Mouse (Mus musculus) midbrain, embryonic 13.5 days (tissue): ENCODE measurements around the gene Vcam1. TPM values are rescaled to one million over a fixed set of nuclear protein-coding genes. Genes with fewer than 3 reads are reported as not detected.

Source experiments
- ATAC-seq: fragments of 200-750 bp; cut with Nextera tagmentation; 2 replicates; pipeline ENCODE4 v1.8.0; 2017; ENCODE audit warnings: mild to moderate bottlenecking, moderate TSS enrichment, moderate library complexity
- H3K27ac ChIP-seq: fragments of 300-500 bp; sonication (generic); 2 replicates; pipeline ENCODE4 v1.5.1; 2015; ENCODE audit warnings: inconsistent platforms, mild to moderate bottlenecking, moderate library complexity
- H3K27me3 ChIP-seq: fragments of 300-500 bp; sonication (generic); 2 replicates; pipeline ENCODE4 v1.6.1; 2015; ENCODE audit warnings: mild to moderate bottlenecking, inconsistent platforms
- H3K36me3 ChIP-seq: fragments of 300-500 bp; sonication (generic); 2 replicates; pipeline ENCODE4 v1.6.1; 2015; ENCODE audit warnings: mild to moderate bottlenecking, inconsistent platforms
- H3K4me1 ChIP-seq: fragments of 300-500 bp; sonication (generic); replicated peaks from 2 replicates; pipeline ENCODE4 v1.6.1; 2015; ENCODE audit warnings: inconsistent platforms
- H3K4me2 ChIP-seq: fragments of 300-500 bp; sonication (generic); replicated peaks from 2 replicates; pipeline ENCODE4 v1.6.1; 2015; ENCODE audit warnings: moderate library complexity, mild to moderate bottlenecking, inconsistent platforms
- H3K4me3 ChIP-seq: fragments of 300-500 bp; sonication (generic); replicated peaks from 2 replicates; pipeline ENCODE4 v1.5.1; 2015; ENCODE audit warnings: mild to moderate bottlenecking, inconsistent platforms
- H3K9ac ChIP-seq: fragments of 300-500 bp; sonication (generic); replicated peaks from 2 replicates; pipeline ENCODE4 v1.6.1; 2015; ENCODE audit warnings: mild to moderate bottlenecking, inconsistent platforms
- H3K9me3 ChIP-seq: fragments of 300-500 bp; sonication (generic); 2 replicates; pipeline ENCODE4 v1.6.1; 2016; ENCODE audit warnings: mild to moderate bottlenecking, inconsistent platforms
- WGBS: fragments of 180-500 bp; shearing (Covaris S2); methylation state at CpG from one replicate; pipeline ENCODE4 v1.1.7; 2015; 5-methylcytosine and 5-hydroxymethylcytosine counted together
- polyA plus RNA-seq: library from polyadenylated mRNA; unstranded; fragments of >200 nt; fragmentation: Nextera tagmentation; extraction: Ambion mirVana; gene quantifications from 2 replicates; pipeline ENCODE4 v1.2.1, GENCODE M21; 2015

The Vcam1 gene
- 38.5 and 44.4 TPM in 2 replicates for polyA plus RNA-seq

DNA sequence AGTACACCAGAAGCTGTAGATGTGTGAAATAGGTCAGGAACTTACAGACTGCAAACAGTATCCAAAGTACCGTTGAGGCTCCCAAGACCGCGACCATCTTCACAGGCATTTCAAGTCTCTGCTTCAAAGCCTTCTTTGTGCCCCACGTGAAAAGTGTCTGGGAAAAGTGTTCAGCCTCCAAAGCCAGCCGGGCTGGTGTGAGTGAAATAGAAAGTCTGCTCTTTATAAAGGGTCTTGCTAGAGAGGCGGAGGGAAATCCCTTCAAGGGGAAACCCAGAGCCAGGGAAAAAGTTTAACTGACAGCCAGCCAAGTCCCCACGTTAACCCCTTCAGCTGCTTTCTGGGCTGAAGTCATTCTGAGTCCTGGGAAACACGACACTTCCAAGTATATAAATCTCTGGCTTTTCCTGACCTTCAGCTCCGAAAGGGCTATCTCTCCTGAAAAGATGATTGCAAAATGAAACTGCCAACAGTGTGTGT is at the start of gene Vcam1:
Gene Vcam1, minus strand, starts transcription at position 430 of the 480 bp plus-strand sequence.
- Histone ChIP-seq H3K27me3 (no peaks in the 10 kb centered on the region), H3K27ac (peak within 1 kb of the TSS; percentile 72), H3K36me3 (peaks cover under 1% of the 10 kb centered on the region; the same call in 1 of the 2 replicates), H3K4me1 (peaks cover 30% of the 10 kb centered on the region), H3K4me3 (peak within 1 kb of the TSS; percentile 38), H3K9ac (peak within 1 kb of the TSS; percentile 43; the same call in 1 of the 2 replicates), H3K4me2 (peak within 1 kb of the TSS; percentile 52), H3K9me3 (no peaks in the 10 kb centered on the region)
- peak; percentile 78 for ATAC-seq
- 2% methylated on average over 9 of the region's 9 CpGs for WGBS

DNA sequence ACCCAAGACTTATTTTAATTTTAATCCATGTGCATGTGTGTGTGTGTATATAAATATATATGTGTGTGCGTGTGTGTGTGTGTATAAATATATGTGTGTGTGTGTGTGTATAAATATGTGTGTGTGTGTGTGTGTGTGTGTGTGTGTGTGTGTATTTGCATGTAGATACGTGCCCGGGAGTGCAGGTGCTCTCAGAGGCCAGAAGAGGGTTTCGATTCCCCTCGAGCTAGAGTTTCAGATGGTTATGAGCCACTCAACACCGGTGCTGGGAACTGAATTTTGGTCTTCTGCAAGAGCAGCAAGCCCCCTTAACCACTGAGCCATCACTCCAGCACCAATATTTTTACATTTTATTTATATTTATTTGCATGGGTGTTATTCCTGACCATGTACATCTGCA is 45.6 kb upstream of the Vcam1 start:
- ATAC-seq: no peak
- H3K27ac ChIP-seq: no peak overlapping the region
- no peak overlapping the region for H3K9ac ChIP-seq
- no peak overlapping the region for H3K4me3 ChIP-seq
- H3K36me3 ChIP-seq: no peaks in the 10 kb centered on the region
- H3K9me3 ChIP-seq: no peaks in the 10 kb centered on the region
- H3K27me3 ChIP-seq: no peaks in the 10 kb centered on the region
- H3K4me2 ChIP-seq: no peak overlapping the region
- H3K4me1 ChIP-seq: no peaks in the 10 kb centered on the region
- WGBS: 92% methylated on average over 6 of the region's 6 CpGs

DNA sequence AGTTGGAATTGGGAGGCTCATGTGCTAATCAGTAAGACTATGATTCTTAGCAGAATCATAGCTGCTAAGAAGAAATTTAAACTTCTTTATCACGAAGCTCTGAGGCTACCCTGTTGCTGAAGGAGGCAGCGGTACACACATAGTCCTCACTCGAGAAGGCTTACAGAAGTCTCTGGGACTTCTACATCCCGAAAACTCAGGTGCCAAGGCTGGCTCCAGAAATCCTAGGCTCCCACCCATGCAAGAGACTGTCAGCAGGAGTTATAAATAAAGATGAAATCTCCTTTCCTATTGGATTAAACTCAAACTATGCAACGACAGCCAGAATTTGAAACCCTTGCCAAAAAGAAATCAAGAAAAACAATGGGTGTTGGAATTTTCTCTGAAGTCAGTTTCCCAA is 42.0 kb upstream of the Vcam1 start:
- Histone ChIP-seq H3K27me3 (no peaks in the 10 kb centered on the region), H3K4me1 (no peaks in the 10 kb centered on the region), H3K27ac (no peak overlapping the region), H3K9me3 (no peaks in the 10 kb centered on the region), H3K4me2 (no peak overlapping the region), H3K9ac (no peak overlapping the region), H3K36me3 (no peaks in the 10 kb centered on the region), H3K4me3 (no peak overlapping the region)
- 81% methylated on average over 5 of the region's 5 CpGs for WGBS
- no peak for ATAC-seq

DNA sequence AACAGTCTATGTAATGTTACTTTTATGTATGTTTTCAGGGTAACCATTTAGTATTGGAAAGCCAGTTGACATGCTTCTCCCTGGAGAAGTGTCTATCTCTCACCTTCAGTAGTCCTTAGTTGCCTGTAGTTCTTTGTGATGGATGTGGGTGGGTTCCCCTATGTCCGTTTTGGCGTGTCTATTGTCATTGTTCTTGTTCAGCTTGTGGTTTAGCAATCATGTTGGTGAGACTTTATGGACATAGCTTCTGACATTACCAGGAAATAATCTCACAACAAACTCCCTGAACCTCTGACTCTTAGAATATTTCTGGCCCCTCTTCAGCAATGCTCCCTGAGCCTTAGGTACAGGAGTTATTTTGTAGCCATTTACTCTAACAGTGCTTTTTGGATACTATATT is 38.6 kb upstream of the Vcam1 start:
- no peaks in the 10 kb centered on the region for H3K4me1 ChIP-seq
- no peak overlapping the region for H3K9ac ChIP-seq
- 91% methylated on average over 2 of the region's 2 CpGs for WGBS

DNA sequence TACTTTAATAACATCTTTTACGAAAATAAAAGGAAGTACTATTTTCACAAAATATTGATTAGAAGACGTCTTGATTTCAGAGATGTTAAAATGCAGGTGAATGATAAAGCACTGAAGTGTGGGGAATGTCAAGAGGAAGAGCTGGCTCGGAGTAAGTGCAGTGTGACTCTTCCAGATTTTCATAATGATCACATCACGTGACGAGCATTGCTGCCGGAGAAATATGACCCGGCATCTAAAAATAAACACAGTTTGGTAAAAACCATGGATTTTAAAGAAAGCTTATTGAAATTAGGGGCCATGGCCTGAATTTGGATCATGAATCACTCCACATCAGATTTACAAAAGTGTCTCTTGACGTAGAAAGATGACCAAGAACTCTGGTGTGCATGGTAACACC is 36.8 kb upstream of the Vcam1 start:
- H3K36me3 ChIP-seq: no peaks in the 10 kb centered on the region
- no peak overlapping the region for H3K27ac ChIP-seq
- H3K9ac ChIP-seq: no peak overlapping the region
- ATAC-seq: no peak
- no peaks in the 10 kb centered on the region for H3K4me1 ChIP-seq
- no peak overlapping the region for H3K4me3 ChIP-seq
- WGBS: 89% methylated on average over 8 of the region's 8 CpGs
- H3K9me3 ChIP-seq: no peaks in the 10 kb centered on the region
- no peak overlapping the region for H3K4me2 ChIP-seq
- no peaks in the 10 kb centered on the region for H3K27me3 ChIP-seq

More for the DNA sequence above, 38.6 kb upstream of the Vcam1 start:
- no peak overlapping the region for H3K27ac ChIP-seq
- no peaks in the 10 kb centered on the region for H3K27me3 ChIP-seq
- H3K9me3 ChIP-seq: no peaks in the 10 kb centered on the region
- no peak for ATAC-seq
- H3K36me3 ChIP-seq: no peaks in the 10 kb centered on the region
- H3K4me3 ChIP-seq: no peak overlapping the region
- H3K4me2 ChIP-seq: no peak overlapping the region

DNA sequence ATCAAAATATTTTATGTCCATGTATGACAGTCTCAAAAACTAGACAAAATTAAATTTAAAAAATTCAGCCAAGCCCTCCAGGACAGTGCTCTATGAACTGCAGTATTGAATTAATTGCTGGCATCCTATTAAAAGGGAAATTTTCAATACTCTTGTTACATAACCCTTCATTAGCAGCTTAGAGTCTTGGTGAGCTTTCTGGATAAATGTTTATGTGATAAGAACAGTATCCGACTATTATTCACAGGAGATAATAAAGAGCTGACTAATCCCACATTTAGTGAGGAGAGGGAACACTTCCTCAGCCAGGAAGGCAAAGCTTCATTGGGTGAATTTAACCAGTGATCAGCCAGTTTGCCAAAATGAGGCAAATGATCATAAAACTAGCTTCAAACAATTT is 35.5 kb upstream of the Vcam1 start:
- Histone ChIP-seq H3K4me2 (no peak overlapping the region), H3K9ac (no peak overlapping the region), H3K27me3 (no peaks in the 10 kb centered on the region), H3K9me3 (no peaks in the 10 kb centered on the region), H3K27ac (no peak overlapping the region), H3K4me1 (no peaks in the 10 kb centered on the region), H3K36me3 (no peaks in the 10 kb centered on the region), H3K4me3 (no peak overlapping the region)
- WGBS: 56% methylated on average over 1 of the region's 1 CpGs
- ATAC-seq: no peak

DNA sequence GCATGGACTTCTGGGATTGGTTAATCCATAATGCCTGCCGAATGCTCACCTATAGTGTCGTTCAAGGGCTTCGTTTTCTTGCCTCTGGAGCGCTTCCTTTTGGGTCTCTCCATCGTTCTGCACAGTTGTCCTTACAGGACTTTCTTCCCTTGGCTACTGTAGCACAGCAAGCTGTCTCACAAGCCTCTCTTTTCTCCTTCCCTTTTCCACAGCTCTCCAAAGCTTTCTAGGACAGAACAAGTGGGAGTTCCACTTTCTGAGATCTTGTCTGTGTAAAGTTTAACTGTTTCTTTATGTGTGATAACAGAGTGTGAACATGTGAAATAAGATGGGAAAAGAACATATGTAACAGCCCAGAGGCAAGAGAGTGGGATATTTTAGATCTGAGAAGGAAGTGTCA is 34.0 kb upstream of the Vcam1 start:
- H3K27me3 ChIP-seq: no peaks in the 10 kb centered on the region
- WGBS: 84% methylated on average over 5 of the region's 5 CpGs
- H3K4me3 ChIP-seq: no peak overlapping the region
- no peak overlapping the region for H3K4me2 ChIP-seq
- H3K4me1 ChIP-seq: no peaks in the 10 kb centered on the region
- no peak overlapping the region for H3K27ac ChIP-seq
- ATAC-seq: no peak
- H3K9me3 ChIP-seq: no peaks in the 10 kb centered on the region
- H3K9ac ChIP-seq: no peak overlapping the region
- no peaks in the 10 kb centered on the region for H3K36me3 ChIP-seq

DNA sequence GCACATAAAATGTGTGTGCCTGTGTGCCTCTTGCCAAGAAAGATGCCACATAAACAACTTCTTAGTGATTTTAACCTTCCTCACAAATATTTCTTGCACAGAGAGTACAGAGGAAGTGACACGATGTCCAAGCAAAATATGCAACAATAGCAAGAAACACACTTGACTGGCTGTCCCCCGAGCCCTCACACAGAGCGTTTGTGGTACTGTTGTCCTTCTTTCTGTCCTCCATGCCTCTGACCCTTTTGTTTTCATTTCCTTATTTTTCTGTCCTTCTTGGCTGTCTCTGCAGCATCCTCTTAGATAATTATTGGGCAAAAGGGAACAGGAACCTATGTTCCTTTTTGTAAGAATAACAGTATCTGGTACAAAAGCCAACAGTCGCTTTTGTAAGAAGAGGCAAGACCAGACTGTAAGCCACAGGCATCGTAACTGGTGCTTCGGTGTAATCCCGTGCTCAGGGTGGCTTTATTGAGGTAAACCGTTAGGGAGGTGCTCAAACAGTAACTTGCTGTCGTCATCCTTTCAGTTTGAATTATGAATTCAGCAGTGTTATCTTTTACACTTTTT is 32.7 kb upstream of the Vcam1 start:
- no peak overlapping the region for H3K4me3 ChIP-seq
- no peak overlapping the region for H3K4me2 ChIP-seq
- H3K27ac ChIP-seq: no peak overlapping the region
- H3K4me1 ChIP-seq: no peaks in the 10 kb centered on the region
- H3K9me3 ChIP-seq: no peaks in the 10 kb centered on the region
- 83% methylated on average over 9 of the region's 9 CpGs for WGBS
- ATAC-seq: no peak
- no peaks in the 10 kb centered on the region for H3K36me3 ChIP-seq
- no peaks in the 10 kb centered on the region for H3K27me3 ChIP-seq
- H3K9ac ChIP-seq: no peak overlapping the region

DNA sequence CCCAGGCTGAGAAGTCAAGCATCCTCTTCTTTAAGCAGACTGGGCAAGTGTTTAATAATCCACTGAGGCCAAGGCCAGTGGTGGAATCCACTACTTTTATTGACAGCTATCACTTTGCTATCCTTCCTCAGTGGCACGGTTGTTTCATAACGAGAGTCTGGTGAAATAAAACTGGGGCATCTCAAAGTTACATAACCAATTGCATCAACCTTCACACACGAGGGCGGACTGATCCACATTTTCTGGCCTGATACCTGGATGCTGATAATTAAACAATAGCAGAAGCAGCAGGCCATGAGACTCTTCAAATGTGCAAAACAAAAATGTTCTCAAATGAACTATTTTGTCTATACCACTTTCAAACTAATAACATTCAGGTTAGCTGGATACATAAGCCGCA is 29.9 kb upstream of the Vcam1 start:
- H3K4me2 ChIP-seq: no peak overlapping the region
- H3K9me3 ChIP-seq: no peaks in the 10 kb centered on the region
- H3K36me3 ChIP-seq: no peaks in the 10 kb centered on the region
- no peak for ATAC-seq
- no peaks in the 10 kb centered on the region for H3K4me1 ChIP-seq
- H3K9ac ChIP-seq: no peak overlapping the region
- no peaks in the 10 kb centered on the region for H3K27me3 ChIP-seq
- no peak overlapping the region for H3K4me3 ChIP-seq
- 94% methylated on average over 5 of the region's 5 CpGs for WGBS
- H3K27ac ChIP-seq: no peak overlapping the region

DNA sequence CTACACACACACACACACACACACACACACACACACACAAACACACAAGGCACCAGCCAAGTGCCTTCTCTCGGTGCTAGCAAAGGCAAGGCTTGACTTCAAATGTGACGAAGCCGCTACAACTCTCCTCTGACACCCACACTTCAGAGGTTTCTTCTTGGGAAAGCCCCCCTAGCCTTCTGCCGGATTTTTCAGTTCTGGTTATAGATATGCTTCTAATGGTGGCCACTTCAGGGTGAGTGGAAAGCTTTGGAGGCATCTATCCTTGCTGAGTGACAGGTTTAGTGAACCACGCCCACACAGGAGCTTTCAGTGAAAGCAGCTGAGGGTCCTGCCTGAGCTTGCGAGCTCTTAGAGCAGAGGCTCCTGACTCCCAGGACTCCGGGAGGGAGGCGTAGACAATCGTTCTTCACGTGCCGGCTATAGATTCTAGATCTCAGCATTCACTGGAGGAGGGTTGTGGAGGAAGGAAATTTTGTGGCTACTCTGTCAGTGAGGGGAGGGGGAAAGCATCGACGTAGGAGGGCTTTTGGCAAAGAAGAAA is 28.0 kb upstream of the Vcam1 start:
- Histone ChIP-seq H3K9ac (no peak overlapping the region), H3K4me2 (no peak overlapping the region), H3K4me1 (no peaks in the 10 kb centered on the region), H3K27ac (no peak overlapping the region), H3K9me3 (no peaks in the 10 kb centered on the region), H3K27me3 (no peaks in the 10 kb centered on the region), H3K4me3 (no peak overlapping the region), H3K36me3 (no peaks in the 10 kb centered on the region)
- 71% methylated on average over 13 of the region's 13 CpGs for WGBS
- no peak for ATAC-seq

DNA sequence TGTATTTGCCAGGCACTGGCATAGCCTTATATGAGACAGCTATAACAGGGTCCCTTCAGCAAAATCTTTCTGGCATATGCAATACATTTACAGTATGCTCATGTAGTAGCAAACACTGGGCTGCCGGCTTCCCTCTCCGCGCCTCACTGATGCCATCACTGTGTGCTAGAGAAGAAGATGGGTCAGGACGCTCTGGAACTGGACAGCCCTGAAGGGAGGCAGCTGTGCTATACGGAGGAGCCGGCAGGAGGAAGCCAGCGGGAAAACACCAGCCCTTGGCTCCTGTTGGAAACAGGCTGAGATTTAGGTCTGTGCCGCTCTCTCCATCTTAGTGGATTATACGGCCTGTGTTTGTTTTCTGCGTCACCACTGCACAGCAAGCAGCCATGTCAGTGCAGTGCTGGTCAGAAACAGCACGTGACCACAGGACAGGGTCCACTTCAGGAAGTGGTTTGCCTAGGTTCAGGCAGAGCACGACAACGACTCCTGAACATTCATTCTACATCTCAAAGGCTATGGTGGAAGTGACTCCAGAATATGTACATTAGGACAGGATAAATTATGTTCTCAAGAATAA is 20.7 kb upstream of the Vcam1 start:
- 81% methylated on average over 13 of the region's 13 CpGs for WGBS
- H3K36me3 ChIP-seq: no peaks in the 10 kb centered on the region
- no peaks in the 10 kb centered on the region for H3K9me3 ChIP-seq
- H3K4me3 ChIP-seq: no peak overlapping the region
- H3K27me3 ChIP-seq: no peaks in the 10 kb centered on the region
- peaks cover 15% of the 10 kb centered on the region for H3K4me1 ChIP-seq
- no peak for ATAC-seq
- H3K9ac ChIP-seq: no peak overlapping the region
- no peak overlapping the region for H3K4me2 ChIP-seq
- H3K27ac ChIP-seq: no peak overlapping the region

DNA sequence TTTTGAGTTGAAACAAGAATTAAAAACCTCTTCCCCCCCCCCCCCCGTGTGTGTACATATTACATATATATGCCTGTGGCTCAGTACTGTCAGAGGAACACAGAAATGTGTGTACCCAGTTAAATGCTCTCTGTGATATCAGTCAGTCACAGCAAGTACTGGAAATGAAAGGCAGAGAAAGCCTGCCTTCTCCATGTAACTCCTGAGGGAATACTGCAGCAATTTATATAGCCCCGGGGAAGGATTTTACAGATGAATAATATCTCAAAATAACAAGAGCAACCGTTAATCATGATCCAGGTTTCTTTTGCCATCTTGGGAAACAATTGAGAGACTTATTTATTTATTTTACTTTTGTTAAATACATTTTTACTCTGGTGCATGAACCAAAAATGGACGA is 19.6 kb upstream of the Vcam1 start:
- no peaks in the 10 kb centered on the region for H3K36me3 ChIP-seq
- WGBS: 55% methylated on average over 4 of the region's 4 CpGs
- H3K4me3 ChIP-seq: no peak overlapping the region
- H3K4me2 ChIP-seq: no peak overlapping the region
- no peak overlapping the region for H3K9ac ChIP-seq
- H3K27me3 ChIP-seq: no peaks in the 10 kb centered on the region
- H3K9me3 ChIP-seq: no peaks in the 10 kb centered on the region
- H3K4me1 ChIP-seq: peaks cover 15% of the 10 kb centered on the region
- no peak for ATAC-seq
- no peak overlapping the region for H3K27ac ChIP-seq
